Mouse (Mus musculus) MN1 (cell line): Measurements from ENCODE around the gene Nwd2.

ENCODE experiments used
- DNase-seq: peaks from one replicate; pipeline ENCODE4 v3.0.0-alpha.2; 2016; ENCODE audit warnings: low spot score

The Nwd2 gene

DNA sequence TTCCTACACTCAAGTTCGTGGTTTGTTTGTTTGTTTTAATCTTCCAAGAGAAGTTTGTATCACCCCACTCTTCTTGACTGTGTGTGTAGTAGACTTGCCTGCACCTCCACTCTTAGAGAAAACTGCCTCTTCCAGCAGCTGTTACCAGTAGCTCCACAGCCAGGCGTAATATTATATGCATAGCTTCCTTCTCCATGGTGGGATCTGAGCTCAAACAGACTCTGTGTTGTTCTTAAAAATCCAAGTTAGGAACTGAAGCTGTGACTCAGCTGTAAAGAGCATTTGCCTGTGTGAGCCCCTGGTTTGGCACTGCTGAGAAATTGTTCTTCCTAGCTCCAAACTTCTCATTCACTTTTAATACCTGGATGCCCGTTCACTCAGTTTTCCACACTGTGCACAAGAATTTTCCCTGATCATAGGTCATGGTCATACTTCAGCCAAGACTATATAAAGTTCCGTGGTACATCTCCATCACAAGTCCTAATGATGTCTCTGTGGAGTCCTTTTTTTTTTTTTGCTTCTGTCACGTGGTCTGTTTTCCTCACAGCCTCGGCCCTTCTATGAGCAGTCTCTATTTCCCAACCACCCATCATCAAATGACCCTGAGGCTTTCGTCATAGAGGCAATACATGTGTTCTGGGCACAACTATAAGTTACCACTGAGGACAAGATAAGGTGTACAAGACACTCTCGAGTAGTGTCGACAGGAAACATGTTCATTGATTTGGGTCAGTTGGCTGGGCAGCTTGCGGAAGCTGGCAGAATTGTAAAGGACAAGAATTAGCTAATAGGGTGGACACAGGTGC, 179.7 kb downstream of the Nwd2 start:
- DNase-seq = no peak

DNA sequence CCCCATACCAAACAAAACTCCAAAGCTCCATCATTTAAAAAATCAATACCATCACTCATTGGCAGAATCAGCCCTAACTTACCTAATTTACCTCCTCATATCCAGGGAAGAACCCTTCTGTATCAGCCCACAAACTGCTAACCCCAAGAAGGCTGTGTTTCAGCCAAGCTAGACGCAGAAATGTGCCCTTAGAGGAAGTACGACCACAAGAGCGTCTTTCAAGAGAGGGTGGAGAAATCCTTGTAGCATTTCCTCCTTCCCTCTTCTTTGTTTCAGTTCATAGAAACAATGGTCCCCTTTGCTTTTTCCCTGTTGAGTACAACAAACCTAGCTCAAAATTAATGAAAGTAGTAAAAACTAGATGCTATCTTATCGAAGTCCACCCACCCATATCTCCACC, 182.2 kb downstream of the Nwd2 start:
- DNase-seq = no peak

DNA sequence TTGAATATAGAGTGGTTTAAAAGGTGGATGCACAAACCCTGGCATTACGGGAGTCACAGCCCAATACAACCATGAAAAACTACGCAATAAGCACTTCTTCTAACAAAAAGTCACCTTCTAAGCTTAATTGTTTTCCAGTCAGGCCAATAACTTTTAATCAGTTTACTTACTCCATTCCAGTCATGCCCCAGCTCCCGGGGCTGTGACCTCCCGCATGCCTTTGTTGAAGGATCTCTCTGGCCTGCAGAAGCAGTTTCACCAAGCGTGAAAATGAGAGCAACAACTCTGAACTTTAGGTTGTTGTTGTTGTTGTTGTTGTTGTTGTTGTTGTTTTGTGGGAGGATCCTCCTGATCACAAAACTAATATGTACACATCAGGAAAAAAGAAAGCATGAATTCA, 185.1 kb downstream of the Nwd2 start:
- no peak for DNase-seq

DNA sequence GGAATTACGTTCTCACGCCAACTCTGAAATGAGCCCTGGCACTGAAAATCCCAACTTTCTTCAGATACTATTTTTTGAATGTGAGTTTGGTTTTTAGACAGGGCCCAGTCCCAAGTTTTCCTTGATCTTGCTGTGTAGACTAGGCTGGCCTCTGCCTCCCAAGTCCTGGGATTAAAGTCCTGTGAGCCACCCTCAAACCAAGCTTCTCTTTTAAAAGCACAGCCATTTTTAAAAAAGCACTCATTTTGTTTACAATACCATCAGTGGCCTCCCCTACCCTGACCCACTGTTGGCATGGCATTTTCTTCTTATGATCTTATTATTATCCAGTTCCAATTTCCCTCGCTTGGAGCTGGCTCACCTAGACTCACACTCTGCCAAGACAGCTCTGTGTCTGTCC, 185.5 kb downstream of the Nwd2 start:
- DNase-seq = no peak

DNA sequence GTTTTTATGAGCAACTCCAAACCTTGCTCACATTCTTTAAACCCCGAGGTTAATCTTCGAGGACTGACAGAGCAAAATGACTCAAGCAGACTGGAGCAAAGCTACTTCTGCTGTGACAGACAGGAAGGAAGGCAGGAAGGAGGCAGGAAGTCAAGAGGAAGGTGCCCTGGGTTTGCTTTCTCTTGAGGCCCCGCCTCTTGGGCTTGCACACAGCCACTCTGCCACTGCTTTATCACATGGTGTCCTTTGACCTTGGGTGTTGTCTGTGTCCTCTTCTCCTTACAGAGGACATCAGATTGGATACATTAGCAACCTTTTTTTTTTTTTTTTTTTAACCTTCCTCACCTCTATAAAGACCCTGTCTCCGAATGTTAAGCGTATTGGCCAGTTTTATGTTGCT, 188.2 kb downstream of the Nwd2 start:
- no peak for DNase-seq

DNA sequence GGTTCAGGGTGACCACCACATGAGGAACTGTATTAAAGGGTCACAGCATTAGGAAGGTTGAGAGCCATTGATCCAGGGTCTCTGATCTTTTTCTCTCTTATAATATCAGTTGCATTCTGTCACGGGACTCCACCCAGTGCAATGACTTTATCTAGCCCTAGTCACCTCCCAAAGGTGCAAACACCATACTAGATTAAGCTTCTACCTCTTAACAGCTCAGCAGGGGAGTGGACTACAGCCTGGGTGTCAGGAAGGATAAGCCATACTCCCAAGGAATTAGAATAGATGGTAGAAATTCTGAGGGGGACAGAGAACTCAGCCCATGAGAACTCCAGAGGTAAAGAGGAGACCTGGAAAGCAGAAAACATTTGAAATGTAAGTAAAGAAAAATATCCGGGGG, 188.9 kb downstream of the Nwd2 start:
- DNase-seq = no peak

DNA sequence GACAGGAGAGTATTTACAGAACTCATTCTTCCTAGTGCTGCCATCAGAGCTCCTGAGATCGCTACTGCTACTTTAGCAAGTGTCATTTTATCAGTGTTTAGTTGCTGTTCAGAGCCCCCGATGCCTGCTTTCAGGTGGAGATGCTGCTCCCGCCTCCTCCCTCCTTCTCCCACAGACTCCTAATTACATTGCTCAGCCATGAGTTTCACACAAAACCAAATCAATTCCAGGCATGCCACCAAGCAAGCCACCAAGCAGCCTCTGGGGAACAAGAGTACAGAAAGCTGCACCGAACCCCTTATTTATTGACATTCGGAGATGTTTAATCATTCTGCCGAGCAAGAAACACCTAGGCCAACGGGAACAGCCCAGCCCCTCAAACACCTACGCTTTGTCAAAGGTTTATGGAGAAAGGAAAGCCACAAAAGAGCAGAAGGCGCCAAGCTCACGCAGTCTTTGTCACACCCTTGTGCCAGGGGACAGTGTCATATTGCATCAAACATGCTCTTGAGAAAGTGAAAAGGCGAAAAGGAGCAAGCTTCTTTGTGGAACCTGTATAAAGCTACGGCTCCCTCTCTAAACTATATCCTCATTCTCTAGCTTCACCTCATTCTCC, 191.0 kb downstream of the Nwd2 start:
- no peak for DNase-seq

DNA sequence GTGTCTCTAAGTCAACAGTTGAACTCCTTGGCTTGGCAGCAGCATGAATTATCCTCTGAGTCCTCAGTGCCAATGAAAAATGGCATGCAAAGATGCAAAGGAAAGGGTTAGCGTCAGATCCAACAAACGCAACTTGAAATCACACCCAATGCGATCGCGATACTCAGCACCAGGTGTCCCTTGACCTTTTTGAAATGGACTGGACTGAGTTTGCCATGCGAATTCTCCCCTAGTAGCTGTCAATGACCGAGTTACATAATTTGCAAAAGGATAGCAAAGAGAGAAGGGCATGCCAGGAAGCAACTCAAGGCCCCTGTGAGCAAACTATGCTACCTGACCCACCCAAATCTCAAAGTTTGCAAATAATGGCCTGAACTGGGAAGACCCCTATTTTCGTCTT, 198.2 kb downstream of the Nwd2 start:
- DNase-seq = no peak

DNA sequence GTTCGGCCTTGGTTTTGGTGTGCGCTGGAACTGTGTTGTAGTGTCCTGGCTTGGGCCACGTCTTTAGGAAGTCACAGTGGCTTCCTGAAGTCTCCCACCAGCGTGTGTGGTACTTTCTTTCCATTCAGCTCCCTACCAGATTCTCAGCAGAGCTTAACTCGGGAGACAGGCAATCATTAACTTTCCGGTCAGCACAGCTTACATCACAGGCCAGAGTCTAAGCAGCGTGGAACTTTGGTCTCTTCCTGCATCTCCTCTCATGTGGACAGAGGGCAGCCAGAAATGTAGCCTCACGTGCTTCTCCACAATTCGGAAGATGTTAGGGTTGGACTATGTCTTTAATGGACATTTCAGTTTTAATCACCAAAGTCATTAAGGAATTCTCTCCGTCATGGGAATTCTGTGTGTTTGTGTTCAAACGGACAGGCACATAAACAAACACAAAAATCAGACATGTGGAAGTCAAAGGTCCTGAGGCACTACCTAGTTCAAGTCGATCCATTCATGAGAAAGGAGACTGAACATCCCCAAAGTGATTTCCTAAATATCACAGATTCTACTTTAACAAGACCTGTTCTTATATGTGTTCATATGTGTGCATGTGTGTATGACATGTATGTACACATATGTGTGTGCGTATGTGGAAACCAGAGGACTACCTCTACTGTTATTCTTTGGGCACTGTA, 198.8 kb downstream of the Nwd2 start:
- DNase-seq = no peak

DNA sequence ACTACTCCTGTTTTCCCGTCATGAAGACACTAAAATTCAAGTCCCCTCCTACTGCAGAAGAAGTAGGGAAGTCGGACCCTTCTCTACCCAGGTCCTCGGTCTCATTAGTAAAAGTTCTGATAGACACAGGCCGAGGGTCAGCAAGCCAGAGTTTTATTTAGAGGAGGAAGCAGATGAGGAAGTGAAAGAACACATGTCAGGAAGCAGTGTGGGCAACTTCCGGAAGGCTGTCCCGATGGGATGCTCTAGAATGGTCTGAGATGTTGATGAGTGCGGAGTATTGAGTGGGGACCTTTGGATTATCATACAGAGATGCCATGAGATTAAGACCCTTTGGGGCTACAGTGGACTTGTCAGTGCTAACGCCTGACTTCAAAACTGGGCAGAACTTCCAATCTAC, 210.0 kb downstream of the Nwd2 start:
- DNase-seq = no peak
